Mouse (Mus musculus) embryonic facial prominence, embryonic 15.5 days (tissue): ENCODE data around the gene Gm1043. TPM values are rescaled to one million over a fixed set of nuclear protein-coding genes. Genes with fewer than 3 reads are reported as not detected.

ENCODE experiments used
- ATAC-seq: fragments of 200-750 bp; cut with Nextera tagmentation; 2 replicates; pipeline ENCODE4 v1.8.0; 2017; ENCODE audit warnings: low read depth, moderate TSS enrichment; ENCODE audit not compliant: insufficient number of reproducible peaks, low FRiP score, low TSS enrichment
- H3K27ac ChIP-seq: fragments of 300-500 bp; sonication (generic); replicated peaks from 2 replicates; pipeline ENCODE4 v1.5.1; 2015; ENCODE audit warnings: mild to moderate bottlenecking, inconsistent platforms
- H3K27me3 ChIP-seq: fragments of 300-500 bp; sonication (generic); 2 replicates; pipeline ENCODE4 v1.6.1; 2015; ENCODE audit warnings: inconsistent platforms
- H3K36me3 ChIP-seq: fragments of 300-500 bp; sonication (generic); 2 replicates; pipeline ENCODE4 v1.6.1; 2015; ENCODE audit warnings: mild to moderate bottlenecking, inconsistent platforms
- H3K4me1 ChIP-seq: fragments of 300-500 bp; sonication (generic); 2 replicates; pipeline ENCODE4 v1.6.1; 2015; ENCODE audit warnings: inconsistent platforms
- H3K4me2 ChIP-seq: fragments of 300-500 bp; sonication (generic); replicated peaks from 2 replicates; pipeline ENCODE4 v1.6.1; 2015; ENCODE audit warnings: mild to moderate bottlenecking, inconsistent platforms
- H3K4me3 ChIP-seq: fragments of 300-500 bp; sonication (generic); replicated peaks from 2 replicates; pipeline ENCODE4 v1.5.1; 2015; ENCODE audit warnings: mild to moderate bottlenecking, inconsistent platforms
- H3K9ac ChIP-seq: fragments of 300-500 bp; sonication (generic); 2 replicates; pipeline ENCODE4 v1.6.1; 2015; ENCODE audit warnings: inconsistent platforms
- H3K9me3 ChIP-seq: fragments of 300-500 bp; sonication (generic); replicated peaks from 2 replicates; pipeline ENCODE4 v1.6.1; 2016; ENCODE audit warnings: inconsistent platforms
- WGBS: fragments of 180-500 bp; shearing (Covaris S2); methylation state at CpG from one replicate; pipeline ENCODE4 v1.1.7; 2015; 5-methylcytosine and 5-hydroxymethylcytosine counted together
- polyA plus RNA-seq: library from polyadenylated mRNA; unstranded; fragments of >200 nt; fragmentation: Nextera tagmentation; extraction: Ambion mirVana; gene quantifications from 2 replicates; pipeline ENCODE4 v1.2.1, GENCODE M21; 2015

Gm1043 gene
- polyA plus RNA-seq, 1 experiment from 2014 or later, result 0.03 TPM

GRCm38 (mm10) chr5:37076692-37077329 lies 8.4 kb upstream of the Gm1043 start:
- no peak overlapping the region for H3K9ac ChIP-seq
- WGBS, result 44% methylated on average over 12 of the region's 12 CpGs
- no peak overlapping the region for H3K4me3 ChIP-seq
- no peaks in the 10 kb centered on the region for H3K36me3 ChIP-seq
- no peak for ATAC-seq
- H3K4me1 ChIP-seq, result no peaks in the 10 kb centered on the region
- no peak overlapping the region for H3K27ac ChIP-seq
- peaks cover 7% of the 10 kb centered on the region; the same call in 1 of the 2 replicates for H3K27me3 ChIP-seq
- H3K9me3 ChIP-seq, result no peaks in the 10 kb centered on the region
- H3K4me2 ChIP-seq, result no peak overlapping the region

DNA sequence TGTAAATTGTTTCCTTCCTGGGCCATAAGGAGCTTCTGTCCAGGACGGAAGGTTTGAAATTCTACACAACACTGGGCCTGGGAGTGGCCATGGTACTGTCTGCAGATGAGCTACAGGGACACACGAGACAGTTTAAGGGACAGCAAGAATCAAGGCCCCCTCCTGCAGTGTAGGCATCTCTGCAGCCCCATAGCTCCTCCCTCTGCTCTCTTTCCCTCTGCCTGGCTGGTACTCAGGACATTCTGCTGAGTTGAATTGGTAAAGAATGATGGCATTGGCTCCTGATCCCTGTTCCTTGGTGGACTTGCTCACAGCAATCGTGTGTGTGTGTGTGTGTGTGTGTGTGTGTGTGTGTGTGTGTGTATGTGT lies 7.9 kb upstream of the Gm1043 start:
- Histone ChIP-seq H3K27me3 (peaks cover 7% of the 10 kb centered on the region; the same call in 1 of the 2 replicates), H3K9ac (no peak overlapping the region), H3K27ac (no peak overlapping the region), H3K9me3 (no peaks in the 10 kb centered on the region), H3K4me1 (no peaks in the 10 kb centered on the region), H3K36me3 (no peaks in the 10 kb centered on the region), H3K4me2 (no peak overlapping the region), H3K4me3 (no peak overlapping the region)
- no peak for ATAC-seq
- 24% methylated on average over 3 of the region's 3 CpGs for whole genome bisulfite sequencing

GRCm38 (mm10) chr5:37079484-37079883 lies 5.7 kb upstream of the Gm1043 start:
- 90% methylated on average over 4 of the region's 4 CpGs for WGBS
- no peak overlapping the region for H3K4me3 ChIP-seq
- no peak overlapping the region for H3K4me2 ChIP-seq
- H3K27me3 ChIP-seq, result peaks cover 7% of the 10 kb centered on the region; the same call in 1 of the 2 replicates
- no peak overlapping the region for H3K9ac ChIP-seq
- no peaks in the 10 kb centered on the region for H3K36me3 ChIP-seq
- no peaks in the 10 kb centered on the region for H3K9me3 ChIP-seq
- no peak overlapping the region for H3K27ac ChIP-seq
- H3K4me1 ChIP-seq, result no peaks in the 10 kb centered on the region
- ATAC-seq, result no peak

DNA sequence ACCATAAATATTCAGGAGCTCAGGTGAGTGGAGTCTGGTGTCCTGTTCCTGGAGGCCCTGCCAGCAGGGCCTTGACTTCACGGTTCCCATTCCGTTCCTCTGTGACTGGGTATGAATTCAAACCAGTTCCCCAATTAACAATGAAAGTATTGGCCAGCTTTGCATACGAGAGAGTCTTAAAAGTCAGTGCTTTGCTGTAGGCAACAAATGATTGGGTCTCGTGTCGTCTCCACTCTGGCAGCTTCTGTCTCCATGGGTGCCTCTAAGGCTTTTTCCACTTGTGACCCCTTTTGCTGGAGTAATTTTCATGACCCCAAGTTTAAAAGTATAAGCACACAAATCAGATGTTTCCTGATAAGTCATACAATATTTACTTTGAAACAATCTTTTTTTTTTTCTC lies 4.6 kb upstream of the Gm1043 start:
- H3K4me1 ChIP-seq, result no peaks in the 10 kb centered on the region
- WGBS, result 61% methylated on average over 5 of the region's 5 CpGs
- no peak overlapping the region for H3K9ac ChIP-seq
- no peak overlapping the region for H3K4me2 ChIP-seq
- ATAC-seq, result no peak
- H3K4me3 ChIP-seq, result no peak overlapping the region
- H3K36me3 ChIP-seq, result no peaks in the 10 kb centered on the region
- peaks cover 7% of the 10 kb centered on the region; the same call in 1 of the 2 replicates for H3K27me3 ChIP-seq
- H3K27ac ChIP-seq, result no peak overlapping the region
- no peaks in the 10 kb centered on the region for H3K9me3 ChIP-seq

GRCm38 (mm10) chr5:37082420-37082819 lies 2.8 kb upstream of the Gm1043 start:
- Histone ChIP-seq H3K9me3 (no peaks in the 10 kb centered on the region), H3K9ac (no peak overlapping the region), H3K27me3 (no peaks in the 10 kb centered on the region), H3K27ac (no peak overlapping the region), H3K4me3 (no peak overlapping the region), H3K36me3 (no peaks in the 10 kb centered on the region), H3K4me1 (no peaks in the 10 kb centered on the region), H3K4me2 (no peak overlapping the region)
- WGBS, result 15% methylated on average over 3 of the region's 3 CpGs
- ATAC-seq, result no peak

- 68% methylated on average over 7 of the region's 7 CpGs for WGBS
- Histone ChIP-seq H3K27ac (no peak overlapping the region), H3K27me3 (no peaks in the 10 kb centered on the region), H3K9me3 (no peaks in the 10 kb centered on the region), H3K4me1 (no peaks in the 10 kb centered on the region), H3K4me3 (no peak overlapping the region), H3K4me2 (no peak overlapping the region), H3K36me3 (no peaks in the 10 kb centered on the region), H3K9ac (no peak overlapping the region)
- no peak for ATAC-seq
These were observed 1.9 kb upstream of the Gm1043 start for GRCm38 (mm10) chr5:37083209-37083770.

DNA sequence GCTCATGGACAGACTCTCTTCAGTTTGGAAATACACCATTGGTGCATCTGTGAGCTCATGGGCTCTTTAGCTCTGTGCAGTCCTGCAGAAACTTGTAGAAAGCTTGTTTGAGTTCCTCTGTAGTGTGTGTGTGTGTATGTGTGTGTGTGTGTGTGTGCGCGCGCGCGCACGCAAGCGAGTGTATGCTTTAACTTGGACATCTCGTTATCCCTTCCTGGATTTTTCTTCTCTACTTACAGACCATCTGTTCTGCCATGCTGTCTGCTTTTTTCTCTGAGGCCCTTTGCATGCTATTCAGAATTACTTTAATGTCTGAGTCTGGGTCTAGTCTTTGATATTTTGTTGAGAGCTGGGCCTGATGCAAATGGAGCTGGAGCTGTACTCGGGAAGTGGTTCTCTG lies 1.3 kb upstream of the Gm1043 start:
- H3K27me3 ChIP-seq, result peaks cover under 1% of the 10 kb centered on the region; the same call in 1 of the 2 replicates
- H3K9me3 ChIP-seq, result no peaks in the 10 kb centered on the region
- H3K9ac ChIP-seq, result no peak overlapping the region
- no peaks in the 10 kb centered on the region for H3K36me3 ChIP-seq
- WGBS, result 81% methylated on average over 9 of the region's 9 CpGs
- H3K27ac ChIP-seq, result no peak overlapping the region
- H3K4me1 ChIP-seq, result no peaks in the 10 kb centered on the region
- no peak for ATAC-seq
- no peak overlapping the region for H3K4me2 ChIP-seq
- H3K4me3 ChIP-seq, result no peak overlapping the region

DNA sequence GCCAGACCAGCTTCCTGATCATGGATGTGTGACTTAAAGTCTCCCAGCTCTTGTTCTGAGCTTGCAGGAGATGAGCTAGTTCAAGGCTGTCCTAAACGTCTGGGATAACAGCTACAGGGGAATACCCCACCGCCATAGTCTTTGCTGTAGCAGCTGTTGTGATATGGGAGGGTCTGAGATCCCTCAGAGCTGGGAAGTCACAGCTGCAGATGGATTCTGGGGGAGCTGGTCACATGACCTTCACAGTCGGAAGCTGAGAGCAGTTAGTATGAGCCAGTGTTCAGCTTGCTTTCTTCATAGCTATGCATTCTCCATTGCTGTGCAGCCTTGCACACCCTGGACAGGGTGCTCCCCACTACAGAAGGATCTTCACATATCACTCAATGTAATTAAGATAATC lies 748 bp downstream of the Gm1043 start:
- H3K36me3 ChIP-seq, result no peaks in the 10 kb centered on the region
- H3K4me3 ChIP-seq, result no peak overlapping the region
- WGBS, result 65% methylated on average over 3 of the region's 3 CpGs
- no peak overlapping the region for H3K9ac ChIP-seq
- H3K4me2 ChIP-seq, result no peak overlapping the region
- peaks cover 1% of the 10 kb centered on the region; the same call in 1 of the 2 replicates for H3K4me1 ChIP-seq
- H3K27ac ChIP-seq, result no peak overlapping the region
- H3K27me3 ChIP-seq, result peaks cover 22% of the 10 kb centered on the region
- ATAC-seq, result no peak
- H3K9me3 ChIP-seq, result no peaks in the 10 kb centered on the region

- no peaks in the 10 kb centered on the region for H3K36me3 ChIP-seq
- H3K4me1 ChIP-seq, result peaks cover 9% of the 10 kb centered on the region
- 40% methylated on average over 2 of the region's 2 CpGs for WGBS
- no peak overlapping the region for H3K9ac ChIP-seq
- no peak for ATAC-seq
- H3K27me3 ChIP-seq, result peaks cover 40% of the 10 kb centered on the region
- H3K27ac ChIP-seq, result no peak overlapping the region
- H3K4me3 ChIP-seq, result no peak overlapping the region
- H3K4me2 ChIP-seq, result no peak overlapping the region
- H3K9me3 ChIP-seq, result no peaks in the 10 kb centered on the region
These were observed 2.6 kb downstream of the Gm1043 start for GRCm38 (mm10) chr5:37087786-37088185.

- H3K27me3 ChIP-seq, result peaks cover 45% of the 10 kb centered on the region
These were observed 3.4 kb downstream of the Gm1043 start for GRCm38 (mm10) chr5:37088342-37089108.

DNA sequence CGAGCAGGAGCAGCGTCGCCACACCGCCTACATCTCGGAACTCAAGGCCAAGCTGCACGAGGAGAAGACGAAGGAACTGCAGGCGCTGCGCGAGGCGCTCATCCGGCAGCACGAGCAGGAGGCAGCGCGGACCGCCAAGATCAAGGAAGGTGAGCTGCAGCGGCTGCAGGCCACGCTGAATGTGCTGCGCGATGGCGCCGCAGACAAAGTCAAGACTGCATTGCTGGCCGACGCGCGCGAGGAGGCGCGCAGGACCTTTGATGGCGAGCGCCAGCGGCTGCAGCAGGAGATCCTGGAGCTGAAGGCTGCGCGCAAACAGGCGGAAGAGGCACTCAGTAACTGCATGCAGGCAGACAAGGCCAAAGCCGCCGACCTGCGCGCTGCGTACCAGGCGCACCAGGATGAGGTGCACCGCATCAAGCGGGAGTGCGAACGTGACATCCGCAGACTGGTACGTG lies 6.0 kb downstream of the Gm1043 start:
- Histone ChIP-seq H3K27me3 (peaks cover 50% of the 10 kb centered on the region), H3K27ac (no peak overlapping the region), H3K36me3 (no peaks in the 10 kb centered on the region), H3K4me1 (peaks cover 9% of the 10 kb centered on the region), H3K4me2 (peak overlapping the region; percentile 49), H3K9ac (no peak overlapping the region), H3K4me3 (peak overlapping the region; percentile 31), H3K9me3 (no peaks in the 10 kb centered on the region)
- ATAC-seq, result no peak
- WGBS, result under 1% methylated on average over 47 of the region's 47 CpGs

More at GRCm38 (mm10) chr5:37088342-37089108, 3.4 kb downstream of the Gm1043 start:
- Histone ChIP-seq H3K9me3 (no peaks in the 10 kb centered on the region), H3K4me2 (no peak overlapping the region), H3K4me1 (peaks cover 9% of the 10 kb centered on the region), H3K4me3 (no peak overlapping the region), H3K27ac (no peak overlapping the region), H3K36me3 (no peaks in the 10 kb centered on the region), H3K9ac (no peak overlapping the region)
- no peak for ATAC-seq
- 27% methylated on average over 1 of the region's 1 CpGs for WGBS
